Mouse (Mus musculus): ENCODE data around the gene Raver2.
A peak's percentile ranks its signal among the peaks of the same experiment; 100 is the strongest.

The Raver2 gene

DNA sequence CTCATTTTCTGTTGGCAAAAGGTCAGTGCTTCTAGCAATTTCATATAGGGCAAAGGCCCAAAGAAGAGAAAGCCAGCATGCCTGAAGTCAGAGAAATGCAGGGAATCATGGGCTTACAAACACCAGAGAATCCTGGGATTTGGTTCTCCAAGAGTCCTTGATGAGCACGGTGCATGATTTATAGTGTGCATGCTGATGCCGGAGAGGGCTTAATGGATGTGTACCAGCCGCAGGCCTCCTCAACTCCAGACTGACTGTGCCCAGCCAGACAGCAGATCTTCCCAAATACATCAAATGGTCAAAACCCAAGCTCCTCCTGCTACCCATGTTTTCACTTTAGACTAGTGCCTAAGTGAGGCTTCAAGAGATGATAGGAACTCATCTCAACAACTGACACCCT, 109.0 kb downstream of the Raver2 start:
- DNase-seq: no peak

- no peak for DNase-seq
Measured at GRCm38 (mm10) chr4:101179076-101179475, 110.3 kb downstream of the Raver2 start.

DNA sequence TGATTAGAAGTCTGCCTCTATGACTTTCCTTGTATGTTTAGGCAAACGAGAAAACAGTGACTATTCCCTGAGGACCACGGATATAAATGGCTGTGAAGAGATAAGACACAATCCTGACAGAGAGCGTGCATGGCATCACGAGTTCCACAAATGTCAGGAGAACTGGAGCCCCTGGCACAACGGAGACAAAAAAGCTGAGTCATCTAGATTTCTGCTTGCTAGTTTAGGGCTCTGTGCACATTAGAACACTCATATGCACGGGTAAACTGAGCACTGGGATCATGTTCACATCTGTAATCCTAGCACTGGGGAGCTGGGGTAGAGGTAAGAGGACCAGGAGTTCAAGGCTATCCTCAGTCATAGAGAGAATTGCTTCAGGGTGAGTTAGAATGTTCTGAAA, 111.1 kb downstream of the Raver2 start:
- no peak for DNase-seq

DNA sequence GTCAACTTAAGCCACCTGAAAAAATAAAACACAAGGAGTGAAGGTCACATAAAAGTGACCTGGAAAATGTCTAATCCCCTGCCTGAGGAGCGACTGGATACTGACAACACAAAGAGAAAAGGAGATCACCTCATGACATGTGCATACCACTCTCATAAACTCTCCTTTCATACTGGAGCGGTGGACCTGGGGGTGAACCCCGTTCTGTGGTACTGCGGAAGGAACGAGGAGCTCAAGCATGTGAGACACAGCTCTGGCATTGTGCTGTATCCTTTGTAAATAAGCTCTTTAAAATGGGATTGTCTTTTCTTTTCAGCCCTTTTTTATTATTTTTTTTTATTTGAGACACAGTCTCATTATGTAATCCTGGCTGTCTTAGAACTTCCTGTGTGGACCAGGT, 111.9 kb downstream of the Raver2 start:
- DNase-seq: no peak

GRCm38 (mm10) chr4:101182603-101183011, 113.8 kb downstream of the Raver2 start:
- DNase-seq: peak; percentile 60 to 66

- DNase-seq: peak; percentile 49 to 50
Measured at GRCm38 (mm10) chr4:101185216-101185615, 116.4 kb downstream of the Raver2 start.

GRCm38 (mm10) chr4:101186591-101186990, 117.8 kb downstream of the Raver2 start:
- no peak for DNase-seq

DNA sequence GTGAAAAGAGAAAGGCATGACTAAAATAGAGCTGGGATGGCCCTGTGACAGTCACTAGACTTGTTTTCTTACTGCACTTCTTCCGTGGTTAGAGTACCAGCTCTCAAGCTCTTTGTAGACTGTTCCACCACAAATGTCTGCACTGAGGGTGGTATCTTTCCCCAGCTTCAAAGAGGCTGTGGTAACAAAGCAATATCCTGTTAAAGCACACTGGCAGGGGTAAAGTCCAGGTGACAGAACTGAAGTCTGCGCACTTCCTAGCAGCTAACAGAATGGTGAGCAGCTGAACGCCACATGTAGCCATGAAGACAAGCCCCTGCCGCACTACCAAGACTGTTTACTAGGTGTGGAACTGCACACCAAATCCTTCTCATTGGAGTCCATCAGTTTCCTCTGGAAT, 118.6 kb downstream of the Raver2 start:
- DNase-seq: no peak

DNA sequence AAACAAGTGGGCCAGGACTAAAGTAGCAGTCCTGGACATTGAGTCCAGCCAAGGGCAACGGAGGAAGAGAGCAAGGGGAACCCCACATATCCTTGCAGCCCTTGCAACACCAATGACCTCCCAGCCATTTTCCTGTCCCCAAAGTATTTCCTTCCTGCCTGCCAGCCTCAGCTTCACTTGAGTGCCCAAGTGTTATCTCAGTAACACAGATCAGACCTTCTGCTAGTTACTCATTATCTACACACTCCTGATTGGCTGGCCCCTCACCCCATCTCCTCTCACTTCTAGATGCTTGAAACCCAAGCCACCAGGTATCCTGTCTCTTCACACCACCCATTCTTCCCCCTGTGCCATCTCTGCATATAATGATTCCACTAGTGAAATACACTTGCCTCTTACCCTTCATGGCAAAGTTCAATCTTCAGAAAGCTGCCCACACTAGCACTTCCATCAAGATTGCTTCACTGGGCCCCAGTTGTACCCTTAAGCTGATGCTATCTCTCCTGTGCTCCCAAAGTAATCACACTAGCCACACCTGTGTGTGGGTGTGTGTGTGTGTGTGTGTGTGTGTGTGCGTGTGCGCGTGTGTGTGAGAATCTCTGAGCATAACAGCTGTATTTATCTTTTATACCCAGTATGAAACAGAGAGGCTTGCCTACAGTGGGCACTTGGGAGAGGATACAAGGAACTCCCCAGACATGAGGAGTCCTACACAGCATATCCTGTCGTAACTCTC, 123.6 kb downstream of the Raver2 start:
- DNase-seq: peak; percentile 52 to 66

- DNase-seq: no peak
Measured at GRCm38 (mm10) chr4:101194170-101194569, 125.4 kb downstream of the Raver2 start.

DNA sequence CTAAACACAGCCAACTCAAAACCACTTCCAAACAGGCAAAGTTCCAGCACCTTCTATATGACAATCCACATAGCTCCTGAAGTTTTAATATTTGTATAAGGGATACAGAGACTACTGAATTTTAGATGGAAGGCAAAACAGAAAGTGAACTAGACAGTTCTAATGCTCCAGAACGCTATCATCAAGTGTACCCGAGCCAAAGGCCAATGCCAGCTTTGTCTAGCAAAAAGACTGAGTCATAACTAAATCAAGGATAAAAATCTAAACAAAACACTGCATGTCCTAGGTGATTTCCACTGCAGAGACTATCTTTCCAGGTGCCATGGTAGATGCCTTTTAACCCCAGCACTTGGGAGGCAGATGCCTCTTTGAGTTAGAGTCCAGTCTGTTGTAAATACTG, 127.6 kb downstream of the Raver2 start:
- no peak for DNase-seq

DNA sequence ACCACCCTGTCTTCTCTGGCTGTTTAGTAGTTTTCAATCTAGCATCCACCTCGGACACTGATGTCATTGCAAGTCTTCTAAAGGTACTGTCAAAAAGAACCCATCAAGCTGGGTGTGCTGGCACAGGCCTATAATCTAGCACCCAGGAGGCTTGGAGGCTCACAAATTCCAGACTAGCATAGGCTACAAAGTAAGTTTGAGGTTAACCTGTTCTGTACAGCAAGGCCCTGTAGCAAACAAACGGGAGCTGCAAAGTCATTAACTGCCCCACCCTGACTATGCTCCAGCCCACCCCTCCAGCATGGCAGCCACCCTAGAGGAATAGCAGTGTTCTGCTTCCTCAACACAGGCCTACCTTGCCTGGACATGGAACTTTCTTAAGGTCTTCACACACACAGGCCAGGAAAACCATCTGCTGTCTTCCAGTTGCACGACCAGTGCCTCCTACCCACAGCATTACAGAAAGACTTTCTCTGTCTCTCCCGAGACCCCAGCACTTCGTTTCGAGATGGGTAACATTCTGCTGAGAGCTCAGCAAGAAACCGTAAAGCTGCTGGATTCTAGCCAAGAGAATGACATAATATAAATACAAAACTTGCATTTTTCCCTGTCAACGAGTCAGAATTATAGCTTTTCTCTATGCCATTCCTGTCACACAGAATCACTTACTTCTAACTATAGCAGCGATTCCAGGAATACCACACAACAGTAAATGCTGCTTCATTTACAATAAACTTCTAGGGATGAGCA, 128.8 kb downstream of the Raver2 start:
- no peak for DNase-seq

- DNase-seq: peak in 1 of 2 experiments; percentile 26
Measured at GRCm38 (mm10) chr4:101198333-101198732, 129.6 kb downstream of the Raver2 start.

DNA sequence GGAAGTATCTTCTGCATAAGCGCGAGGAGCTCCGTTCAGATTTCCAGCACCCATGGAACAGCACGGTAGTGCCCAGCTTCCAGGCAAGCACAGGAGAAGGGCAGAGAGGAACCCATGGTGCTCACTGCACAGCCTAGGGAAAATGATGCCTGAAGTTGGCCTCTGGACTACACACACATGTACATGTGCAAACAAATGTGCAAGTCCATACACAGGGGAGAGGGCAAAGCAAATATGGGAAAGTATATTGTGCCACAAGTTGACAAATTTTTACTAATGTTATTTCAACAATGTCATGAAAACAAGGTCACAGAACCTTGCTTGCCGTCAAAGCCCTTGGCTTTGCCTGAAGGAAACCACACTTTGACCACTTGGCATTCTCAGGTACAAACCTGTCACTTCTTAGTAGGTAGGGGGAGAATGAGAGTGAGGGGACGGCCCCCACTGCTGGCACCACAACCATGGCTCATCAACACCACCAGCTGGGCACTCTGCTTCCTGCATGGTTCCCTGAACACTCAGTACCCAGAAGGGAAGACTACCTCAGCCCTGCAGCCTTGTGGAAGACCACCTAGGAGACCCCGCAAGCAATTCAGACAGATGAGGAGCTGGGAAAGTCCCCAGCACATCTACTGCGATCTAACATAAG, 130.8 kb downstream of the Raver2 start:
- DNase-seq: peak; percentile 39 to 42
